Mouse (Mus musculus): Measurements from ENCODE around the gene Pagr1b.

DNA sequence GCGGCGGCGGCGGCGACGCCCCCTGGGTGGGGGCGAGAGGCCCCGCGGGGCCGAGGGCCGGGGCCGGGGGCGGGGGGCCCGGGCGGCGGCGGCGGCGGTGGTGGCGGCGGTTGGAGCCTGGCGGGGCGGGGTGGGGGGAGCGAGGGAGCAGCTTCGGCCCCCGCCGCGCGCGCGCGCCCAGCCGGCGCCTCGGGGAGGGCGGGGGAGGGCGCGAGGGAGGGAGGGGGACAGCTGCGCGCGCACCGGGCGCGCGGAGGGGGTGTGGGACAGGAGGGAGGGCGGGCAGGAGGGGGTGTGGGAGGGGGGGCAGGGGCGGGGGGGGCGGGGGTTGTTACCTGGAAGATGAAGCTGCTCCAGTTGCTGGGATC, 10.3 kb upstream of the Pagr1b start:
- TF ChIP-seq GATA1 (IDR thresholded peaks at IDR 0.05; ENCODE audit: low read length) (no peak), TAL1 (IDR thresholded peaks at IDR 0.05; ENCODE audit: low read length) (no peak)

Measured in erythroblast, embryonic 14.5 days (primary cell).